Mouse (Mus musculus): ENCODE measurements around the gene Cela2a.

- no peak for TF ChIP-seq EP300 (IDR thresholded peaks at IDR 0.05; ENCODE audit: low read depth)
- TF ChIP-seq CTCF (IDR thresholded peaks at IDR 0.05; ENCODE audit: low read depth), result no peak
Measured at GRCm38 (mm10) chr4:141862867-141863266, 36.9 kb upstream of the Cela2a start.

All from liver, postnatal 0 days (tissue).